Mouse (Mus musculus) kidney, embryonic 16.5 days (tissue): ENCODE data around the gene Hnrnpa2b1. TPM values are rescaled to one million over a fixed set of nuclear protein-coding genes. Genes with fewer than 3 reads are reported as not detected.

ENCODE experiments used
- ATAC-seq: fragments of 200-750 bp; cut with Nextera tagmentation; 2 replicates; pipeline ENCODE4 v1.8.0; 2017; ENCODE audit warnings: moderate TSS enrichment; ENCODE audit not compliant: low FRiP score, low TSS enrichment
- H3K27ac ChIP-seq: fragments of 300-500 bp; sonication (generic); 2 replicates; pipeline ENCODE4 v1.5.1; 2014; ENCODE audit warnings: low read length
- H3K27me3 ChIP-seq: fragments of 300-500 bp; sonication (generic); 2 replicates; pipeline ENCODE4 v1.6.1; 2014; ENCODE audit warnings: low read length, control low read depth, mixed read lengths; ENCODE audit not compliant: insufficient read depth
- H3K36me3 ChIP-seq: fragments of 300-500 bp; sonication (generic); 2 replicates; pipeline ENCODE4 v1.6.1; 2014; ENCODE audit warnings: low read length, control low read depth, mixed read lengths; ENCODE audit not compliant: insufficient read depth
- H3K4me1 ChIP-seq: fragments of 300-500 bp; sonication (generic); 2 replicates; pipeline ENCODE4 v1.6.1; 2014; ENCODE audit warnings: low read length, control low read depth, mixed read lengths; ENCODE audit not compliant: insufficient read depth
- H3K4me2 ChIP-seq: fragments of 300-500 bp; sonication (generic); replicated peaks from 2 replicates; pipeline ENCODE4 v1.6.1; 2014; ENCODE audit warnings: low read depth, low read length
- H3K4me3 ChIP-seq: fragments of 300-500 bp; sonication (generic); 2 replicates; pipeline ENCODE4 v1.5.1; 2014; ENCODE audit warnings: mild to moderate bottlenecking, low read length
- H3K9ac ChIP-seq: fragments of 300-500 bp; sonication (generic); replicated peaks from 2 replicates; pipeline ENCODE4 v1.6.1; 2014; ENCODE audit warnings: low read length
- H3K9me3 ChIP-seq: fragments of 300-500 bp; sonication (generic); 2 replicates; pipeline ENCODE4 v1.6.1; 2016; ENCODE audit warnings: low read length, control low read depth
- WGBS: fragments of 180-500 bp; shearing (Covaris S2); extraction: QIAGEN DNeasy Blood & Tissue Kit; methylation state at CpG from one replicate; pipeline ENCODE4 v1.1.7; 2014; 5-methylcytosine and 5-hydroxymethylcytosine counted together
- polyA plus RNA-seq: library from polyadenylated mRNA; unstranded; fragments of >200 nt; fragmentation: Nextera tagmentation; extraction: Ambion mirVana; gene quantifications from 2 replicates; pipeline ENCODE4 v1.2.1, GENCODE M21; 2015

Hnrnpa2b1 gene
- polyA plus RNA-seq, 1 experiment from 2014 or later = 1,832 TPM

DNA sequence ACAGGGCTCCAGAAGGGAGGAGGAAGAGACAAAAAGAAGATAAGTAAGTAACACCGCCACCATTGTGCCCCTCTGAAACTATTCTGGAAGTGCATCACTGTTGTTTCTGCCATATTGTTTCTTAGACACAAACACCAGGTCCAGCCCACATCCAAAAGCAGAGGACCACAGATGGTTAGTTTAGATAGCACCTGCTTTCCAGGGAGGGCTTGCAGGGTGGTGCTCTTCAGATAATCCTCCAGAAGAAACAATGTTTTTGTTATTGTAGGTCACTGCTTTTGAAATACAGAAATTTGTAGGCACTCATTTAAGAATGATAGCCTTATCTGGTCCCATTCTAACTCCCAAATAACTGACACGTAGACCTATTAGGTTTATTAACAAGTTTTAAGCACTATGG, 45.2 kb downstream of the Hnrnpa2b1 start:
- WGBS = 93% methylated on average over 2 of the region's 2 CpGs
- no peaks in the 10 kb centered on the region for H3K36me3 ChIP-seq
- no peaks in the 10 kb centered on the region for H3K4me1 ChIP-seq
- ATAC-seq = no peak
- no peaks in the 10 kb centered on the region for H3K27me3 ChIP-seq
- no peak overlapping the region for H3K9ac ChIP-seq
- H3K27ac ChIP-seq = no peak overlapping the region
- no peak overlapping the region for H3K4me2 ChIP-seq
- peaks cover 6% of the 10 kb centered on the region; the same call in 1 of the 2 replicates for H3K9me3 ChIP-seq
- no peak overlapping the region for H3K4me3 ChIP-seq

- Histone ChIP-seq H3K36me3 (no peaks in the 10 kb centered on the region), H3K27me3 (no peaks in the 10 kb centered on the region), H3K9me3 (peaks cover 6% of the 10 kb centered on the region; the same call in 1 of the 2 replicates), H3K4me3 (no peak overlapping the region), H3K27ac (no peak overlapping the region), H3K4me2 (no peak overlapping the region), H3K4me1 (no peaks in the 10 kb centered on the region), H3K9ac (no peak overlapping the region)
- 46% methylated on average over 11 of the region's 11 CpGs for WGBS
- ATAC-seq = no peak
Observed at GRCm38 (mm10) chr6:51423466-51424122, 46.1 kb downstream of the Hnrnpa2b1 start.

- Histone ChIP-seq H3K4me2 (no peak overlapping the region), H3K9ac (no peak overlapping the region), H3K27ac (no peak overlapping the region), H3K36me3 (no peaks in the 10 kb centered on the region), H3K4me3 (no peak overlapping the region), H3K9me3 (peaks cover 6% of the 10 kb centered on the region; the same call in 1 of the 2 replicates), H3K4me1 (no peaks in the 10 kb centered on the region), H3K27me3 (no peaks in the 10 kb centered on the region)
- 90% methylated on average over 4 of the region's 4 CpGs for WGBS
- no peak for ATAC-seq
Observed at GRCm38 (mm10) chr6:51417306-51417936, 52.3 kb downstream of the Hnrnpa2b1 start.

DNA sequence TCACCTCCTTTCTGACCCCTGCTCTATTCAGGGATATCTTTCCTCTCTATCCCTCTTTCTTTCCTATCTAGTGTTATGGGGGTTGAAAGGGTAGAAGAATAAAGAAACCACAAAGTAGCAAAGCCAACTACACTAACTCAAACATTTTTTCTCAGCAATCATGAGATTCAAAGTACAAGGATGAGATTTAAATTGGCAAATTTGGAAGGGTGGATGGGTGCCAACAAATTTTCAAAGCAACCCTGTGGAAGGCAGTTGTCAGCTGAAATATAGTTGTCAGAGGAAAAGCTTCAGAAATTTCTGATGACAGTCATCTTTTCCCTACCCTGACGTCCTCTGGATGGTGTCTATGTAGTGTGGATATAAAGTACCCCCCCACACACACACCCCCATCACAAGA, 53.3 kb downstream of the Hnrnpa2b1 start:
- Histone ChIP-seq H3K27me3 (no peaks in the 10 kb centered on the region), H3K9ac (no peak overlapping the region), H3K4me1 (no peaks in the 10 kb centered on the region), H3K27ac (no peak overlapping the region), H3K4me3 (no peak overlapping the region), H3K9me3 (no peaks in the 10 kb centered on the region; the same call in 1 of the 2 replicates), H3K4me2 (no peak overlapping the region), H3K36me3 (no peaks in the 10 kb centered on the region)
- no peak for ATAC-seq
- 67% methylated on average over 1 of the region's 1 CpGs for WGBS

Other genes with a start within 250 kb of the Hnrnpa2b1 start
- 1.7 and 2.1 TPM in 2 replicates for gene Nfe2l3, start 37.2 kb downstream of the Hnrnpa2b1 start, polyA plus RNA-seq
- 421 and 427 TPM in 2 replicates for gene Cbx3, start 466 bp upstream of the Hnrnpa2b1 start, polyA plus RNA-seq
- 16.1 and 16.7 TPM in 2 replicates for gene Snx10, start 54.0 kb upstream of the Hnrnpa2b1 start, polyA plus RNA-seq